Mouse (Mus musculus) brain, embryonic 14.5 days (tissue): Measurements from ENCODE around the gene Phactr3.

Experiments used
- CTCF ChIP-seq: fragments of 200-500 bp; IDR thresholded peaks from 2 replicates; pipeline ENCODE4 v1.5.1; 2012; ENCODE audit warnings: inconsistent platforms, mild to moderate bottlenecking, moderate library complexity, borderline replicate concordance; ENCODE audit not compliant: insufficient read depth, insufficient read length; ENCODE audit errors: extremely low read depth
- POLR2A ChIP-seq: fragments of 200-500 bp; IDR thresholded peaks from 2 replicates; pipeline ENCODE4 v1.6.1; 2012; ENCODE audit warnings: mild to moderate bottlenecking, inconsistent platforms, borderline replicate concordance; ENCODE audit not compliant: poor library complexity, insufficient read depth, insufficient read length, severe bottlenecking; ENCODE audit errors: extremely low read depth

DNA sequence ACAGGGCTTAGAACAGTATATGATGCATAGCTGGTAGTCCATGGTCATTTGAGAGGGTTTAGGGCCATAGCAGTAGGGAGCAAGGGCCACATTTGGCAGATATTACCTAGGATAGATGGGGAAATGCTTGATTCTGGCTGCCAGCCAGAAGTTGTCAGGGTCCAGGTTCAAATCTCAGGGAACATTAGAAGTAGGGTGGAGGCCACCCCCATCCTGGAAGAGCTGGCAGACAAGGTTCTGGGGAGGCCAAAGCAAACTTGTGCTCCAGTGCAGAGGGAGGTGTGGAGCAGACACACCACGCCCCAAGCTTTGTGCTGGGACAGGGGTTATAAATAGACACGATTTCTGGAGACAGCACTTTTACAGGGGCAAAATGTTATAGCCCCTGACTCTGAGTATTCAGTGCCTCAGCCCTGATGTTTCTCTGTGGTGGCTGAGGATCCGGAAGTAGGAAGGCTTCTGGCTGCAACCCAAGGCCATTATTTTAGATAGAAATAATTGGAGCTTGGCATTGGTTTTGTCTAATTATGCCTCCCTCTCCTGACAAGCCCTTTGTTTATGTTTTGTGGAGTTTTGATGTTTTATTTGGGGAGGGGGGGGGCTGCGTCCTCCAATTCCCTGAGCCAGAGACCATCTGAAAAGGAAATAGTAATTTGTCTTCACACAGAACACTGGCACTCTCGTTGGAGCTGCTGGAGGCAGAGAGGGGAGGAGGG is 208.1 kb downstream of the Phactr3 start:
- TF ChIP-seq POLR2A = no peak
- no peak for TF ChIP-seq CTCF
